Mouse (Mus musculus) CH12.LX (cell line): ENCODE data around the gene Naa40. TPM values are rescaled to one million over a fixed set of nuclear protein-coding genes. Genes with fewer than 3 reads are reported as not detected.

Experiments used
- DNase-seq: peaks from one replicate; pipeline ENCODE4 v3.0.0-alpha.2; 2013; ENCODE audit errors: extremely low read depth
- H3K27ac ChIP-seq: 2 replicates; pipeline ENCODE4 v1.5.1; 2012; ENCODE audit warnings: low read depth, mild to moderate bottlenecking, control low read depth, moderate library complexity; ENCODE audit not compliant: insufficient read depth
- H3K27me3 ChIP-seq: replicated peaks from 2 replicates; pipeline ENCODE3; 2012; ENCODE audit warnings: inconsistent platforms
- H3K36me3 ChIP-seq, 2 experiments: replicated peaks in 1 of 2; 2 replicates each; pipeline versions ENCODE3 to v1.6.1; 2012; ENCODE audit warnings: inconsistent platforms in 1 of 2, low read length in 1 of 2, mild to moderate bottlenecking in 1 of 2, mixed read lengths in 1 of 2, moderate library complexity in 1 of 2; ENCODE audit not compliant: control insufficient read depth in 1 of 2, insufficient read depth in 1 of 2
- H3K4me1 ChIP-seq, 2 experiments: 2 replicates each; pipeline ENCODE4 v1.6.1; 2012; ENCODE audit warnings: inconsistent platforms in 1 of 2, moderate library complexity in 1 of 2; ENCODE audit not compliant: insufficient read depth in 2 of 2, control insufficient read depth in 1 of 2
- H3K4me2 ChIP-seq: 2 replicates; pipeline ENCODE4 v1.6.1; 2012; ENCODE audit warnings: low read depth, mild to moderate bottlenecking, control low read depth; ENCODE audit not compliant: poor library complexity, insufficient read depth, severe bottlenecking
- H3K4me3 ChIP-seq, 3 experiments: fragments of 150-350 bp in 1 of 3; sonication (generic) in 1 of 3; replicated peaks in 1 of 3; 2 replicates each; pipeline versions ENCODE3 to v1.5.1; 2011 to 2012; ENCODE audit warnings: low read depth in 2 of 3, low read length in 2 of 3, mild to moderate bottlenecking in 2 of 3, moderate library complexity in 2 of 3, control low read depth in 1 of 3, improper control_type of control experiment in 1 of 3, inconsistent platforms in 1 of 3, mixed read lengths in 1 of 3; ENCODE audit not compliant: poor library complexity in 1 of 3
- H3K79me2 ChIP-seq: replicated peaks from 2 replicates; pipeline ENCODE4 v1.6.1; 2012; ENCODE audit warnings: mild to moderate bottlenecking, moderate library complexity; ENCODE audit not compliant: control insufficient read depth, poor library complexity, insufficient read depth, severe bottlenecking; ENCODE audit errors: extremely low read depth
- H3K9ac ChIP-seq: 2 replicates; pipeline ENCODE4 v1.6.1; 2012; ENCODE audit warnings: low read depth, mild to moderate bottlenecking, control low read depth, moderate library complexity; ENCODE audit not compliant: insufficient read depth
- H3K9me3 ChIP-seq: replicated peaks from 2 replicates; pipeline ENCODE3; 2012; ENCODE audit warnings: low read length, inconsistent platforms, mixed read lengths
- E2F4 ChIP-seq: IDR thresholded peaks from 2 replicates; pipeline ENCODE4 v1.6.1; 2011; ENCODE audit warnings: low read depth, low read length, improper control_type of control experiment; ENCODE audit not compliant: insufficient replicate concordance
- ELF1 ChIP-seq: IDR thresholded peaks from 2 replicates; pipeline ENCODE4 v1.6.1; 2014; ENCODE audit warnings: low read depth, mild to moderate bottlenecking, inconsistent platforms, low read length, improper control_type of control experiment
- EP300 ChIP-seq: IDR thresholded peaks from 2 replicates; pipeline ENCODE4 v1.6.1; 2011; ENCODE audit warnings: low read length, improper control_type of control experiment
- ETS1 ChIP-seq: conservative IDR thresholded peaks from 2 replicates; pipeline ENCODE4 v1.6.1; 2012; ENCODE audit warnings: low read depth, mild to moderate bottlenecking, inconsistent platforms, low read length, improper control_type of control experiment, moderate library complexity
- HCFC1 ChIP-seq: IDR thresholded peaks from 2 replicates; pipeline ENCODE4 v1.6.1; 2012; ENCODE audit warnings: low read depth, mild to moderate bottlenecking, inconsistent platforms, low read length, improper control_type of control experiment
- JUND ChIP-seq: conservative IDR thresholded peaks from 2 replicates; pipeline ENCODE4 v1.6.1; 2011; ENCODE audit warnings: low read depth, low read length, improper control_type of control experiment
- KAT2A ChIP-seq: IDR thresholded peaks from 2 replicates; pipeline ENCODE4 v1.6.1; 2012; ENCODE audit warnings: low read length, improper control_type of control experiment, inconsistent platforms; ENCODE audit not compliant: insufficient replicate concordance
- MAFK ChIP-seq: IDR thresholded peaks from 2 replicates; pipeline ENCODE4 v1.6.1; 2011; ENCODE audit warnings: low read length, improper control_type of control experiment; ENCODE audit not compliant: insufficient replicate concordance
- MXI1 ChIP-seq: IDR thresholded peaks from 2 replicates; pipeline ENCODE4 v1.6.1; 2011; ENCODE audit warnings: mild to moderate bottlenecking, low read depth, low read length, improper control_type of control experiment
- NRF1 ChIP-seq: IDR thresholded peaks from 2 replicates; pipeline ENCODE4 v1.6.1; 2014; ENCODE audit warnings: low read depth, mild to moderate bottlenecking, inconsistent platforms, low read length, improper control_type of control experiment, moderate library complexity
- PAX5 ChIP-seq: IDR thresholded peaks from 2 replicates; pipeline ENCODE4 v1.6.1; 2012; ENCODE audit warnings: low read length, inconsistent platforms, mixed read lengths
- SIN3A ChIP-seq: IDR thresholded peaks from 2 replicates; pipeline ENCODE4 v1.6.1; 2012; ENCODE audit warnings: low read length, improper control_type of control experiment, inconsistent platforms
- TBP ChIP-seq: conservative IDR thresholded peaks from 2 replicates; pipeline ENCODE4 v1.6.1; 2011; ENCODE audit warnings: low read depth, low read length, improper control_type of control experiment
- UBTF ChIP-seq: IDR thresholded peaks from 2 replicates; pipeline ENCODE4 v1.6.1; 2012; ENCODE audit warnings: low read depth, mild to moderate bottlenecking, inconsistent platforms, low read length, improper control_type of control experiment, moderate library complexity
- ZC3H11A ChIP-seq: IDR thresholded peaks from 2 replicates; pipeline ENCODE4 v1.6.1; 2012; ENCODE audit warnings: low read depth, mild to moderate bottlenecking, inconsistent platforms, low read length, improper control_type of control experiment
- ZKSCAN1 ChIP-seq: IDR thresholded peaks from 2 replicates; pipeline ENCODE4 v1.6.1; 2012; ENCODE audit warnings: low read depth, inconsistent platforms, low read length, improper control_type of control experiment, borderline replicate concordance
- dilution Hi-C: fragments of 300-500 bp; cut with MboI; formaldehyde crosslinking; loops from 2 replicates; pipeline ENCODE4 v1.14.3; 2020; ENCODE audit warnings: low sequenced_read_pairs; ENCODE audit not compliant: extremely low pct_unique_long_range_greater_than_20kb, extremely low pct_ligation_motif_present
- in situ Hi-C: fragments of 300-500 bp; cut with MboI; formaldehyde crosslinking; loops from 3 replicates; pipeline ENCODE4 v1.14.3; 2019; ENCODE audit warnings: low sequenced_read_pairs, low pct_ligation_motif_present, low pct_unique_long_range_greater_than_20kb, mixed read lengths
- polyA plus RNA-seq: library from polyadenylated mRNA; unstranded; fragments of >175 nt; gene quantifications from 2 replicates; pipeline ENCODE4 v1.2.1, GENCODE M21; 2012; ENCODE audit warnings: low read depth; ENCODE audit not compliant: insufficient read length
- total RNA-seq, 2 experiments: library from RNA; depleted of rRNA; stranded (reverse); fragments of 300-350 nt in 1 of 2; fragments of >200 nt in 1 of 2; gene quantifications; 2 replicates each; pipeline ENCODE4 v1.2.3; 2012 to 2014

Naa40 gene
- total and polyA plus RNA-seq, 3 experiments = 40.6 to 69.3 (median 65.7) TPM

DNA sequence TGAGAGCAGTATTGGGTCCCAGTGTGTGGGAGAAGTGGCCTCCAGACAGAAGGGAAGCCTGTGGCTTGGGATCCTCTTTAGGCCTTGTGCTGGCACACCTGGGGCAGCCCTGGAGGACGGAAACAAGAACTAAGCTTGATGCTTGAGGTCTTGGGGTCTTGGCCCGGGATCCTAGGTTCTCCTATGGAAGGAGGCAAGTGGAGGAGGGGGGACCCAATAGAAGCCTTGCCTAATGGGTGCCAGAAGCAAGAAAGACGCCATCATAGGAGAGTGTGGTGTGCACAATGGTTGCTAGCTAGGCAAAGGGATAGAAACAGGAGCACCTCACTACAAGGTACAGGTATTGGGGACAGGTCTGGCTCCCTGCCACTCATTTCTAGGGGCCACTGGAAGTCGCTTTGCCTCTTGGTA, 25.4 kb upstream of the Naa40 start:
- dilution Hi-C loops = no loop called here
- no peak for DNase-seq
- H3K79me2 ChIP-seq = no peaks in the 10 kb centered on the region
- peaks cover 8% of the 10 kb centered on the region for H3K9me3 ChIP-seq
- H3K4me2 ChIP-seq = no peak overlapping the region
- H3K27me3 ChIP-seq = no peaks in the 10 kb centered on the region
- TF ChIP-seq JUND (no peak), ELF1 (no peak), TBP (no peak), SIN3A (no peak), MAFK (no peak), UBTF (no peak), ZKSCAN1 (no peak), HCFC1 (no peak), MXI1 (no peak), NRF1 (no peak), E2F4 (no peak)
- TF ChIP-seq, all 38 proteins: peak for 0
- Histone ChIP-seq H3K4me1 (peaks cover 14 to 50% of the 10 kb centered on the region in 2 experiments), H3K27ac (no peak overlapping the region), H3K36me3 (peaks cover 2 to 15% of the 10 kb centered on the region in 2 experiments), H3K4me3 (no peak overlapping the region), H3K9ac (no peak overlapping the region)
- in situ Hi-C loops = loop anchor here (5.0 kb wide), 1 partner anchor 81 kb away; no protein-coding TSS in a partner anchor

DNA sequence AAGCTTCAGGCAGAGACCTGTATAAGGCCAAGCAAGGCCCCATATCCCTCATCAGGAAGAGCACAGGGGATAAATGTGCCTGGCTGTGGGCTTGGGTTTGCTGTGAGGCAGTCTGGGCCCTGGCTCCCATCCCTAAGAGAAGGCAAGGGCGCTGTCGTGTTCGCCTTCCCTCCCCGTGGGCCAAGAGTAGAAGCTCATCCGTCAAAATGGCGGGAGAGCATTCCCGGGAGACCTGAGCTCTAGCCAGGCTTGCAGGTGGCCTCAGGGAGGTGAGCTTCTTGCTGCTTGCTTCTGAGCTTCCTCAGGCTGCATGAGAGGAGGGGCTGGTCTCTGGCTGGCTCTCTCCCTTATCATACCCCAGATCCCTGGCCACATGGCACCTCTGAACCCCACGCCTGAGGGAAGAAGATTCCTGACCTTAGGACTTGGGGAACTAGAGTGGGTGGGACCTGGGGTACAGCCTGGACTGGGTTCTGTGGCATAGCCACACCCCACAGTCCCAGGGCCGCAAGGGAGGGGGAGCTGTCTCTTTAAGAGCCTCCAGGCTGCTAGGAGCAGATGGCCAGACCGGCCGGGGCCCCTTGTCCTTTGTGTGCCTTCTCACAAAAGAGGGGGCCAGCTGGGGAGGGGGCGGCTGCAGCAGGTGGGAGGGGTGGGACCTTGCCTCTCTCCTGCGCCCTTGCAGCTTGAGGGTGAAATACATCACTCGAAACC, 24.7 kb upstream of the Naa40 start:
- no peak for DNase-seq
- no peaks in the 10 kb centered on the region for H3K27me3 ChIP-seq
- in situ Hi-C loops = loop anchor here (5.0 kb wide), 1 partner anchor 82 kb away; no protein-coding TSS in a partner anchor
- dilution Hi-C loops = no loop called here
- no peak overlapping the region for H3K27ac ChIP-seq
- H3K4me1 ChIP-seq = peaks cover 14 to 50% of the 10 kb centered on the region in 2 experiments
- no peak overlapping the region for H3K9ac ChIP-seq
- TF ChIP-seq KAT2A (no peak), TBP (no peak), ETS1 (no peak), EP300 (no peak), ZC3H11A (no peak), SIN3A (no peak), PAX5 (no peak)
- peaks cover 0 to 7% of the 10 kb centered on the region in 2 experiments for H3K36me3 ChIP-seq
- H3K9me3 ChIP-seq = peaks cover 8% of the 10 kb centered on the region
- H3K79me2 ChIP-seq = no peaks in the 10 kb centered on the region
- no peak overlapping the region for H3K4me2 ChIP-seq
- no peak overlapping the region for H3K4me3 ChIP-seq
